Mouse (Mus musculus) cerebellum, adult 2 months (tissue): ENCODE measurements around the gene Keap1.

Experiments used
- CTCF ChIP-seq: fragments of 200-500 bp; IDR thresholded peaks from 2 replicates; pipeline ENCODE4 v1.5.1; 2011; ENCODE audit warnings: low read depth, mild to moderate bottlenecking, control low read depth, low read length, moderate library complexity, borderline replicate concordance; ENCODE audit not compliant: insufficient read depth
- POLR2A ChIP-seq: fragments of 200-500 bp; IDR thresholded peaks from 2 replicates; pipeline ENCODE4 v1.6.1; 2011; ENCODE audit warnings: low read length, control low read depth, borderline replicate concordance; ENCODE audit not compliant: insufficient read depth

DNA sequence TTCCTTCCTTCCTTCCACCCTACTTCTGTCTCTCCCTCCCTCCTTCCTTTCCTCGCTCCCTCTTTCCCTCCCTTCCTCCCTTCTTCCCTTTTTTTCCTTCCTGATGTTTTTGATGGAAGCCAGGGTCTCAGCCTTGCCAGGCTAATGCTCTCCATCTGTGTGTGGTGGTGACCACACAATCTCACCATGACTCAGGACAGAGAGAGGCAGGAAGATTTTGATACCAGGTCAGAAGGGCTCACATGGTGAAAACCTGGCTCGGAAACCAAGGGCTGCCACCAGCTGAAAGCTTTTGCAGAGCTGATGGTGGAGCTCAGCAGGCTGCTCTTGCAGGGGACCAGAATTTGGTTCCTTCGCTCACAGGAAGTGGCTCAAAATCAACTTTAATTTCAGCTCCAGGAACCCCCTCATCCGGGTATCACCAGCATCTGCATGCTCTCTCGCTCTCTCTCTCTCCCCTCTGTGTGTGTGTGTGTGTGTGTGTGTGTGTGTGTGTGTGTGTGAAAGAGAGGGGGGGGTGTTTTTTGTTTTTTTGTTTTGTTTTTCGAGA, 21.4 kb upstream of the Keap1 start:
- no peak for TF ChIP-seq CTCF
- TF ChIP-seq POLR2A: no peak
